Mouse (Mus musculus): ENCODE data around the gene Ston2. TPM values are rescaled to one million over a fixed set of nuclear protein-coding genes. Genes with fewer than 3 reads are reported as not detected.

Gene Ston2
- total and polyA plus RNA-seq, 2 experiments from 2014 or later: 7.7 to 21.9 TPM

- 85% methylated on average over 7 of the region's 7 CpGs for WGBS
Observed at GRCm38 (mm10) chr12:91726202-91726601, 62.0 kb downstream of the Ston2 start.

GRCm38 (mm10) chr12:91723912-91724311, 64.3 kb downstream of the Ston2 start:
- DNase-seq (ENCODE audit: low spot score) (no peak), ATAC-seq (no peak)
- no peak for TF ChIP-seq CTCF (IDR thresholded peaks at IDR 0.05; ENCODE audit: low read depth)
- Histone ChIP-seq H3K4me1 (ENCODE audit: insufficient read depth, low read length) (no peaks in the 10 kb centered on the region), H3K27ac (no peak overlapping the region), H3K4me3 (ENCODE audit: low read length) (no peak overlapping the region), H3K27me3 (ENCODE audit: insufficient read depth, low read length) (no peaks in the 10 kb centered on the region), H3K36me3 (ENCODE audit: insufficient read depth, low read length) (no peaks in the 10 kb centered on the region), H3K9me3 (ENCODE audit: low read length) (no peaks in the 10 kb centered on the region), H3K4me2 (ENCODE audit: low read depth, low read length) (no peak overlapping the region), H3K9ac (replicated peaks; ENCODE audit: low read length) (no peak overlapping the region)
- 78% methylated on average over 6 of the region's 6 CpGs for WGBS

More at GRCm38 (mm10) chr12:91726202-91726601, 62.0 kb downstream of the Ston2 start:
- Histone ChIP-seq H3K36me3 (ENCODE audit: insufficient read depth, low read length) (no peaks in the 10 kb centered on the region), H3K9ac (replicated peaks; ENCODE audit: low read length) (no peak overlapping the region), H3K27ac (no peak overlapping the region), H3K9me3 (ENCODE audit: low read length) (no peaks in the 10 kb centered on the region), H3K4me3 (ENCODE audit: low read length) (no peak overlapping the region), H3K4me2 (ENCODE audit: low read depth, low read length) (no peak overlapping the region), H3K4me1 (ENCODE audit: insufficient read depth, low read length) (no peaks in the 10 kb centered on the region), H3K27me3 (ENCODE audit: insufficient read depth, low read length) (no peaks in the 10 kb centered on the region)
- DNase-seq (ENCODE audit: low spot score) (no peak), ATAC-seq (no peak)
- TF ChIP-seq CTCF (IDR thresholded peaks at IDR 0.05; ENCODE audit: low read depth): no peak

GRCm38 (mm10) chr12:91719134-91719533, 69.1 kb downstream of the Ston2 start:
- Histone ChIP-seq H3K9me3 (ENCODE audit: low read length) (no peaks in the 10 kb centered on the region), H3K4me2 (ENCODE audit: low read depth, low read length) (no peak overlapping the region), H3K9ac (replicated peaks; ENCODE audit: low read length) (no peak overlapping the region), H3K4me3 (ENCODE audit: low read length) (no peak overlapping the region), H3K36me3 (ENCODE audit: insufficient read depth, low read length) (no peaks in the 10 kb centered on the region), H3K27me3 (ENCODE audit: insufficient read depth, low read length) (no peaks in the 10 kb centered on the region), H3K4me1 (ENCODE audit: insufficient read depth, low read length) (no peaks in the 10 kb centered on the region), H3K27ac (no peak overlapping the region)
- 82% methylated on average over 7 of the region's 7 CpGs for WGBS
- TF ChIP-seq CTCF (IDR thresholded peaks at IDR 0.05; ENCODE audit: low read depth): no peak
- no peak for ATAC-seq
- no peak for DNase-seq (ENCODE audit: low spot score)

- no peaks in the 10 kb centered on the region for H3K4me1 ChIP-seq (ENCODE audit: insufficient read depth, low read length)
- no peak overlapping the region for H3K27ac ChIP-seq
- no peaks in the 10 kb centered on the region for H3K9me3 ChIP-seq (ENCODE audit: low read length)
- no peaks in the 10 kb centered on the region for H3K27me3 ChIP-seq (ENCODE audit: insufficient read depth, low read length)
- ATAC-seq (no peak), DNase-seq (ENCODE audit: low spot score) (no peak)
- no peaks in the 10 kb centered on the region for H3K36me3 ChIP-seq (ENCODE audit: insufficient read depth, low read length)
- H3K4me3 ChIP-seq (ENCODE audit: low read length): no peak overlapping the region
- no peak overlapping the region for H3K9ac ChIP-seq (replicated peaks; ENCODE audit: low read length)
- no peak overlapping the region for H3K4me2 ChIP-seq (ENCODE audit: low read depth, low read length)
- no peak for TF ChIP-seq CTCF (IDR thresholded peaks at IDR 0.05; ENCODE audit: low read depth)
- 76% methylated on average over 6 of the region's 6 CpGs for WGBS
Observed at GRCm38 (mm10) chr12:91715686-91716085, 72.5 kb downstream of the Ston2 start.

GRCm38 (mm10) chr12:91713358-91713757, 74.8 kb downstream of the Ston2 start:
- ATAC-seq (no peak), DNase-seq (ENCODE audit: low spot score) (no peak)
- no peak overlapping the region for H3K9ac ChIP-seq (replicated peaks; ENCODE audit: low read length)
- no peaks in the 10 kb centered on the region for H3K4me1 ChIP-seq (ENCODE audit: insufficient read depth, low read length)
- no peaks in the 10 kb centered on the region for H3K36me3 ChIP-seq (ENCODE audit: insufficient read depth, low read length)
- no peaks in the 10 kb centered on the region for H3K9me3 ChIP-seq (ENCODE audit: low read length)
- no peak for TF ChIP-seq CTCF (IDR thresholded peaks at IDR 0.05; ENCODE audit: low read depth)
- 87% methylated on average over 7 of the region's 7 CpGs for WGBS
- no peaks in the 10 kb centered on the region for H3K27me3 ChIP-seq (ENCODE audit: insufficient read depth, low read length)
- no peak overlapping the region for H3K27ac ChIP-seq
- H3K4me2 ChIP-seq (ENCODE audit: low read depth, low read length): no peak overlapping the region
- no peak overlapping the region for H3K4me3 ChIP-seq (ENCODE audit: low read length)

- Histone ChIP-seq H3K27ac (no peak overlapping the region), H3K9me3 (ENCODE audit: low read length) (no peaks in the 10 kb centered on the region), H3K36me3 (ENCODE audit: insufficient read depth, low read length) (no peaks in the 10 kb centered on the region), H3K27me3 (ENCODE audit: insufficient read depth, low read length) (no peaks in the 10 kb centered on the region), H3K9ac (replicated peaks; ENCODE audit: low read length) (no peak overlapping the region), H3K4me1 (ENCODE audit: insufficient read depth, low read length) (no peaks in the 10 kb centered on the region), H3K4me2 (ENCODE audit: low read depth, low read length) (no peak overlapping the region), H3K4me3 (ENCODE audit: low read length) (no peak overlapping the region)
- DNase-seq (ENCODE audit: low spot score) (no peak), ATAC-seq (no peak)
- 92% methylated on average over 4 of the region's 4 CpGs for WGBS
- TF ChIP-seq CTCF (IDR thresholded peaks at IDR 0.05; ENCODE audit: low read depth): no peak
Observed at GRCm38 (mm10) chr12:91711655-91712054, 76.5 kb downstream of the Ston2 start.

GRCm38 (mm10) chr12:91710876-91711275, 77.3 kb downstream of the Ston2 start:
- TF ChIP-seq CTCF (IDR thresholded peaks at IDR 0.05; ENCODE audit: low read depth): no peak
- Histone ChIP-seq H3K27me3 (ENCODE audit: insufficient read depth, low read length) (no peaks in the 10 kb centered on the region), H3K4me1 (ENCODE audit: insufficient read depth, low read length) (no peaks in the 10 kb centered on the region), H3K27ac (no peak overlapping the region), H3K9ac (replicated peaks; ENCODE audit: low read length) (no peak overlapping the region), H3K4me3 (ENCODE audit: low read length) (no peak overlapping the region), H3K36me3 (ENCODE audit: insufficient read depth, low read length) (no peaks in the 10 kb centered on the region), H3K9me3 (ENCODE audit: low read length) (no peaks in the 10 kb centered on the region), H3K4me2 (ENCODE audit: low read depth, low read length) (no peak overlapping the region)
- DNase-seq (ENCODE audit: low spot score) (peak; percentile 33), ATAC-seq (peak; percentile 56)
- WGBS: 17% methylated on average over 3 of the region's 3 CpGs

Data from hindbrain, postnatal 0 days (tissue).